Mouse (Mus musculus) urinary bladder, adult 18-20 months (tissue): ENCODE results near the gene Zdhhc25.

Experiments
- DNase-seq, 2 experiments: peaks; one replicate each; pipeline ENCODE4 v3.0.0; 2022; ENCODE audit warnings: low spot score in 2 of 2, mixed read lengths in 2 of 2

Zdhhc25 gene

DNA sequence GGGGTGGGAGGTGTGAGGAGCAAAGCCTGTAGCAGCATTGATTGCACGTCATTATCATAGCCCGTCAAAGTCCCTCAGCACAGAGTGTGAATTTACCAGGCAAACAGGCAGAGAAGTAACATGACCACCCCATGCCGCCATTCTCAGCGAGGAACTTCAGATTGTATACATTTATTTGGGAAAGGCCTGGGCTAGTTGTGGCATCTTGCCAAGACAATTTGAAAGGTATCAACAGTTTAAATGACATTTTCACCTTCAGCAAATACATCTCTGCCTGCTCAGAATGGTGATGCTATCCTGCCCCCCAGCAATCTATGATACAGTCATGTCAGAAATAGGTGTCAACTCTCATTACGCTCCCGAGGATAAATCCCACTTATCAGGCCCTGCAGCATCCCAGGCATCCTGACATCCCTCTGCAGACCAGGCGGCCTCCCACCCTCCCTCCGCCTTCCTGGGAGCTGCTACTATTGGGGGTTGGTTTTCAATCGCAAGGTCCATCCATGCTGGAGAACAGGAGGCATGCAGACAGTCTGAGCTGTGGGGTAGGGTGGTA lies 28.8 kb downstream of the Zdhhc25 start:
- DNase-seq: no peak

DNA sequence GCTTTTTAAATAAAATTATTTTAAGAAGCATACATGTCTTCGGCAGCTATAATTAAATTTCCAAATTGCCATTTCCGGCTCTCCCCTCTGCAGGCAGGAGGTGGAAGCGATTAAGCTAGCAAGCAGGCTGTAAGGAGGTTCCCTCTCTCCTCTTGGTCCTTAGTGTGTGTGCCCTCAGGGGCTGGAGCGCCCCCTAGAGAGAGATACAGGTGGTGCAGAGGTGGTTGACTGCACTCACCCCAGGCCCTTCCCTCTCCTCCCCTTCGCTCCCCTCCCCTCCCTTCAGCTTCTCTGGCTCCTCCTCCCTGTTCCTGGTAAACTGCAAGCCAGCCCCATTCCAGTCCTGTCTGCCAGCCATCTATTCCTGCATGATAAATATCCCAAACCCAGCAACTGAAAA lies 35.1 kb downstream of the Zdhhc25 start:
- DNase-seq: no peak

DNA sequence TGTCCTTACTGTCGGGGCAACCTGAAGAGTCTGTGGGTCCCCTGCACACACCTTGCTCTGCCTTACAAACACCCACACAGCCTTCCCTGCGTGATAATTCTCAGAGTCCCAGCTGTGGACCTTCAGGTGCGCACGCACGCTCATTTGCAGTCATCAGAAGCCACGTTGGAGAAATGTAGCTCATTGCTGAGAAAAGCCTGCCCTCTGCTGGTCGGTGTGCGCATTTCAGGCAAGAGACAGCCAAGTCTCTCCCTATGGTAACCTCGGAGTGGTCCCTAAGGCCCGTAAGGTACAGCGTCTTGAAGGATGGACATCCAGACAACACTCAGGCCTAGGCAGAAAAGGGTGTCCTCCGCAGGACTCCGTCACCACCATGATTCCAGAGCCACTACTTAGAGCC lies 50.9 kb downstream of the Zdhhc25 start:
- peak; percentile 9 to 35 for DNase-seq
